Mouse (Mus musculus): Measurements from ENCODE around the gene Uba6. TPM values are rescaled to one million over a fixed set of nuclear protein-coding genes. Genes with fewer than 3 reads are reported as not detected.

The Uba6 gene
- polyA plus RNA-seq (2015; fragmentation: Nextera tagmentation; extraction: Ambion mirVana), result 11.6 and 12.7 TPM in 2 replicates

GRCm38 (mm10) chr5:86172449-86173161 lies at the start of gene Uba6:
TSS of gene Uba6 (minus strand) at chr5:86172803.
- Histone ChIP-seq H3K4me1 (replicated peaks; ENCODE audit: control insufficient read depth, insufficient read depth, low read length) (peaks cover 3% of the 10 kb centered on the region; the same call in 1 of the 2 replicates), H3K4me2 (ENCODE audit: low read depth, low read length) (peak within 1 kb of the TSS; percentile 87), H3K9me3 (ENCODE audit: control insufficient read depth, low read length) (no peaks in the 10 kb centered on the region), H3K9ac (ENCODE audit: low read length) (peak within 1 kb of the TSS; percentile 87), H3K27ac (ENCODE audit: low read length) (peak within 1 kb of the TSS; percentile 95), H3K4me3 (ENCODE audit: low read length) (peak within 1 kb of the TSS; percentile 91), H3K27me3 (ENCODE audit: control insufficient read depth, insufficient read depth, low read depth, low read length) (no peaks in the 10 kb centered on the region), H3K36me3 (ENCODE audit: control insufficient read depth, insufficient read depth, low read length) (peaks cover 6% of the 10 kb centered on the region)
- ATAC-seq (ENCODE audit: low read depth), result peak; percentile 98
- under 1% methylated on average over 64 of the region's 67 CpGs for WGBS

- WGBS, result 88% methylated on average over 10 of the region's 10 CpGs
- no peak for ATAC-seq (ENCODE audit: low read depth)
- Histone ChIP-seq H3K27ac (ENCODE audit: low read length) (no peak within 1 kb of the TSS), H3K36me3 (ENCODE audit: control insufficient read depth, insufficient read depth, low read length) (no peaks in the 10 kb centered on the region), H3K9me3 (ENCODE audit: control insufficient read depth, low read length) (no peaks in the 10 kb centered on the region), H3K27me3 (ENCODE audit: control insufficient read depth, insufficient read depth, low read depth, low read length) (no peaks in the 10 kb centered on the region), H3K4me2 (ENCODE audit: low read depth, low read length) (no peak within 1 kb of the TSS), H3K4me3 (ENCODE audit: low read length) (no peak within 1 kb of the TSS), H3K4me1 (replicated peaks; ENCODE audit: control insufficient read depth, insufficient read depth, low read length) (no peaks in the 10 kb centered on the region), H3K9ac (ENCODE audit: low read length) (no peak within 1 kb of the TSS)
Measured at GRCm38 (mm10) chr5:86197801-86198200, 25.2 kb upstream of the Uba6 start, which contains the start of gene Gnrhr. TSS of gene Gnrhr (minus strand) at chr5:86197901.

GRCm38 (mm10) chr5:86191356-86191755 lies 18.8 kb upstream of the Uba6 start:
- WGBS, result 17% methylated on average over 4 of the region's 4 CpGs

GRCm38 (mm10) chr5:86190770-86191169 lies 18.2 kb upstream of the Uba6 start:
- Histone ChIP-seq H3K4me1 (replicated peaks; ENCODE audit: control insufficient read depth, insufficient read depth, low read length) (no peaks in the 10 kb centered on the region), H3K4me2 (ENCODE audit: low read depth, low read length) (no peak overlapping the region), H3K4me3 (ENCODE audit: low read length) (no peak overlapping the region), H3K27ac (ENCODE audit: low read length) (no peak overlapping the region), H3K9ac (ENCODE audit: low read length) (no peak overlapping the region), H3K27me3 (ENCODE audit: control insufficient read depth, insufficient read depth, low read depth, low read length) (no peaks in the 10 kb centered on the region), H3K9me3 (ENCODE audit: control insufficient read depth, low read length) (no peaks in the 10 kb centered on the region), H3K36me3 (ENCODE audit: control insufficient read depth, insufficient read depth, low read length) (no peaks in the 10 kb centered on the region)
- no peak for ATAC-seq (ENCODE audit: low read depth)
- WGBS, result 22% methylated on average over 5 of the region's 5 CpGs

More at GRCm38 (mm10) chr5:86191356-86191755, 18.8 kb upstream of the Uba6 start:
- Histone ChIP-seq H3K27me3 (ENCODE audit: control insufficient read depth, insufficient read depth, low read depth, low read length) (no peaks in the 10 kb centered on the region), H3K9ac (ENCODE audit: low read length) (no peak overlapping the region), H3K27ac (ENCODE audit: low read length) (no peak overlapping the region), H3K4me1 (replicated peaks; ENCODE audit: control insufficient read depth, insufficient read depth, low read length) (no peaks in the 10 kb centered on the region), H3K4me3 (ENCODE audit: low read length) (no peak overlapping the region), H3K9me3 (ENCODE audit: control insufficient read depth, low read length) (no peaks in the 10 kb centered on the region), H3K36me3 (ENCODE audit: control insufficient read depth, insufficient read depth, low read length) (no peaks in the 10 kb centered on the region), H3K4me2 (ENCODE audit: low read depth, low read length) (no peak overlapping the region)
- no peak for ATAC-seq (ENCODE audit: low read depth)

DNA sequence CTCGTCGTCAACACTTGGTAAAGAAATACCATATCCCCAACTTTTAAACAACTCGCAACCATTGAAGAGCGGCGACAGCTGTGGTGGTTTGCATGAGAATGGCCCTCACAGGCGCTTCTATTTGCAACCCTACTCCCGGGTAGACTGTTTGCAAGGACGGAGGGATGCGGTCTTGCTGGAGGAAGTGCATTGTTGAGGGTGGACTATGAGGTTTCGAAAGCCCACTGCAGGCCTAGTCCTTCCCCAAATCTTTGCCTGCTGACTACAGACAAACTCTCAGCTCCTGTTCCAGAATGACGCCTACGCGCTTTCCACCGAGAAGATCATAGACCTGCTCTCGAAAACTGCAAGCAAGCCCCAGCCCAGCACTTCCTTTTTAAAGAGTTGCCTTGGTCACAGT lies 17.7 kb upstream of the Uba6 start:
- no peaks in the 10 kb centered on the region for H3K27me3 ChIP-seq (ENCODE audit: control insufficient read depth, insufficient read depth, low read depth, low read length)
- H3K9me3 ChIP-seq (ENCODE audit: control insufficient read depth, low read length), result no peaks in the 10 kb centered on the region
- H3K4me1 ChIP-seq (replicated peaks; ENCODE audit: control insufficient read depth, insufficient read depth, low read length), result no peaks in the 10 kb centered on the region
- no peak for ATAC-seq (ENCODE audit: low read depth)
- no peak overlapping the region for H3K4me2 ChIP-seq (ENCODE audit: low read depth, low read length)
- H3K4me3 ChIP-seq (ENCODE audit: low read length), result no peak overlapping the region
- WGBS, result 54% methylated on average over 15 of the region's 15 CpGs
- no peaks in the 10 kb centered on the region for H3K36me3 ChIP-seq (ENCODE audit: control insufficient read depth, insufficient read depth, low read length)
- H3K9ac ChIP-seq (ENCODE audit: low read length), result no peak overlapping the region
- no peak overlapping the region for H3K27ac ChIP-seq (ENCODE audit: low read length)

DNA sequence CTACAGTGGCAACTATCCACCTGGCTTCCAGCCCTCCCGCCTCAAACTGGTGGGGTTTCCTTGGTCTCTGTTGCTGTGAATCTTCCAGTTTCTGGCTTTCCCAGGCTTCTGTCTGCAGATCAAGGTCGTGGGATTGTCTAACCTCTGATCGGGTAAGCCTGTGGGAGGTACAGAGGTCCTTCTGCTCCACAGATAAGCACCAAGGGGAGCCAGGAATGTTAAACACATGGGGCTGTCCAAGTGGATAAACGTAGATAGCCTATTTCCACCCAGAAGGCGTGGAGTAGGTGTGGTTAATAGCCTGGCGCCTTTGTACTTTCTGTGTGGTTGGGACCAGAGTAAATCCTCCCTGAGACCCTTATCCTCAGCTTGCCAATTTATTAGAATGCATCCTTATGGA lies 14.8 kb upstream of the Uba6 start:
- 57% methylated on average over 6 of the region's 6 CpGs for WGBS
- Histone ChIP-seq H3K36me3 (ENCODE audit: control insufficient read depth, insufficient read depth, low read length) (no peaks in the 10 kb centered on the region), H3K4me2 (ENCODE audit: low read depth, low read length) (no peak overlapping the region)

GRCm38 (mm10) chr5:86173778-86174177 lies 1.2 kb upstream of the Uba6 start:
- no peak overlapping the region for H3K9ac ChIP-seq (ENCODE audit: low read length)
- peaks cover 3% of the 10 kb centered on the region; the same call in 1 of the 2 replicates for H3K4me1 ChIP-seq (replicated peaks; ENCODE audit: control insufficient read depth, insufficient read depth, low read length)
- no peak for ATAC-seq (ENCODE audit: low read depth)
- no peaks in the 10 kb centered on the region for H3K27me3 ChIP-seq (ENCODE audit: control insufficient read depth, insufficient read depth, low read depth, low read length)
- no peaks in the 10 kb centered on the region for H3K9me3 ChIP-seq (ENCODE audit: control insufficient read depth, low read length)
- H3K36me3 ChIP-seq (ENCODE audit: control insufficient read depth, insufficient read depth, low read length), result peaks cover 3% of the 10 kb centered on the region
- no peak overlapping the region for H3K27ac ChIP-seq (ENCODE audit: low read length)
- H3K4me2 ChIP-seq (ENCODE audit: low read depth, low read length), result no peak overlapping the region
- H3K4me3 ChIP-seq (ENCODE audit: low read length), result no peak overlapping the region
- 46% methylated on average over 2 of the region's 2 CpGs for WGBS

More for the DNA sequence above, 14.8 kb upstream of the Uba6 start:
- H3K4me3 ChIP-seq (ENCODE audit: low read length), result no peak overlapping the region
- no peaks in the 10 kb centered on the region for H3K4me1 ChIP-seq (replicated peaks; ENCODE audit: control insufficient read depth, insufficient read depth, low read length)
- no peak for ATAC-seq (ENCODE audit: low read depth)
- no peak overlapping the region for H3K9ac ChIP-seq (ENCODE audit: low read length)
- H3K27me3 ChIP-seq (ENCODE audit: control insufficient read depth, insufficient read depth, low read depth, low read length), result no peaks in the 10 kb centered on the region
- no peaks in the 10 kb centered on the region for H3K9me3 ChIP-seq (ENCODE audit: control insufficient read depth, low read length)
- H3K27ac ChIP-seq (ENCODE audit: low read length), result no peak overlapping the region

DNA sequence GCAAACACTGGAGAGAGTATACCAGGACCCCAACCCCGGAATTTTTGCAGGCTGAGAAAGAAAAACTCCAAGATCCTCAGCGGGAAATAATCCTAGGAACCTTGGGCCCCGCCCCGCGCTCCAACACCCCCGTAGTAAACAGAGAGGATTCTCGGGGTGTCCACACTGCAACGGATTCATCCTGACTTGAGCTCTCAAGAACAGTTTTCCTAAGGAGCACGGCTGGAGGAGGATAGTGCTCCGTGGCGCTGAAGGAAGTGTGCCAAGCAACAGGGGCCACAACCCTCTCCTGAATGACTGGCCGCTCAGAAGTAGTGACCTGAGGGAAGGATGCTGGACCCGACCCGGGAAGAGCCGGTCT lies 535 bp downstream of the Uba6 start:
- H3K4me1 ChIP-seq (replicated peaks; ENCODE audit: control insufficient read depth, insufficient read depth, low read length), result peaks cover 3% of the 10 kb centered on the region; the same call in 1 of the 2 replicates
- peak overlapping the region; percentile 91 for H3K4me3 ChIP-seq (ENCODE audit: low read length)
- peaks cover 6% of the 10 kb centered on the region for H3K36me3 ChIP-seq (ENCODE audit: control insufficient read depth, insufficient read depth, low read length)
- H3K9me3 ChIP-seq (ENCODE audit: control insufficient read depth, low read length), result no peaks in the 10 kb centered on the region
- peak overlapping the region; percentile 95 for H3K27ac ChIP-seq (ENCODE audit: low read length)
- no peak for ATAC-seq (ENCODE audit: low read depth)
- H3K9ac ChIP-seq (ENCODE audit: low read length), result peak overlapping the region; percentile 87
- H3K27me3 ChIP-seq (ENCODE audit: control insufficient read depth, insufficient read depth, low read depth, low read length), result no peaks in the 10 kb centered on the region
- H3K4me2 ChIP-seq (ENCODE audit: low read depth, low read length), result peak overlapping the region; percentile 87
- 0% methylated on average over 15 of the region's 15 CpGs for WGBS

DNA sequence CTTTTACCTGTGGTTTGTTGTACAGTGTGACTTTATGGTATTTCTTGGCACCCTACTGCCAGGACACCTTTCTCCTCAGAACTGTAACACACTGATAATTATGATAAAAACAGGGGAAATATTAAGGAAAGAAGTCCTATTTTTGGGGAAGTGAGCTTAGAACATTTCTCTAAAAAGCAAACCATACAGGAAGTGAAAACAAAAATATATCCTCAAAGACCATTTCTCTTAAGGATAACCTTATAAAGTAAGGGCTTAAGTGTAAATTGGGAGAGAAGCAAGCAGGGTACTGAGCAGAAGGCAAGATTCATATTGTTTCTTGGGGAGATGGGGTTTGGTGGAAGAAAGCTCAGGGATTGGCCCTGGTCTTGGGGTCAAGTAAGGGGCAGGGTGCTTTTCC lies 42.8 kb downstream of the Uba6 start:
- Histone ChIP-seq H3K9ac (ENCODE audit: low read length) (no peak overlapping the region), H3K27ac (ENCODE audit: low read length) (no peak overlapping the region), H3K9me3 (ENCODE audit: control insufficient read depth, low read length) (no peaks in the 10 kb centered on the region), H3K4me2 (ENCODE audit: low read depth, low read length) (no peak overlapping the region), H3K36me3 (ENCODE audit: control insufficient read depth, insufficient read depth, low read length) (peaks cover 16% of the 10 kb centered on the region; the same call in 1 of the 2 replicates), H3K4me1 (replicated peaks; ENCODE audit: control insufficient read depth, insufficient read depth, low read length) (no peaks in the 10 kb centered on the region), H3K27me3 (ENCODE audit: control insufficient read depth, insufficient read depth, low read depth, low read length) (no peaks in the 10 kb centered on the region), H3K4me3 (ENCODE audit: low read length) (no peak overlapping the region)
- ATAC-seq (ENCODE audit: low read depth), result no peak
